Mouse (Mus musculus) ES-E14 (cell line): ENCODE measurements at regions not wholly inside any gene's neighbourhood (a gene's known extent, or its start where the extent isn't known, plus 50 kb on each side); places are given as distances from the start of the nearest gene placed in this dataset.

Source experiments
- DNase-seq: peaks from one replicate; pipeline ENCODE4 v3.0.0-alpha.2; 2013; ENCODE audit warnings: low read depth, low spot score
- H3K27ac ChIP-seq: 2 replicates; pipeline ENCODE4 v1.5.1; 2012; ENCODE audit warnings: low read depth, mild to moderate bottlenecking, low read length, moderate library complexity, mixed read lengths; ENCODE audit not compliant: poor library complexity, insufficient read depth, severe bottlenecking
- H3K36me3 ChIP-seq: 2 replicates; pipeline ENCODE4 v1.6.1; 2012; ENCODE audit warnings: mild to moderate bottlenecking, low read length, moderate library complexity, mixed read lengths; ENCODE audit not compliant: control insufficient read depth, poor library complexity, insufficient read depth, severe bottlenecking
- H3K4me1 ChIP-seq, 2 experiments: fragments of 150-350 bp in 1 of 2; sonication (generic) in 1 of 2; 2 replicates each; pipeline ENCODE4 v1.6.1; 2012; ENCODE audit warnings: low read length in 2 of 2, mild to moderate bottlenecking in 1 of 2, mixed read lengths in 1 of 2; ENCODE audit not compliant: control insufficient read depth in 2 of 2, insufficient read depth in 2 of 2, poor library complexity in 1 of 2
- H3K4me3 ChIP-seq, 2 experiments: fragments of 150-350 bp in 1 of 2; sonication (generic) in 1 of 2; 2 replicates each; pipeline ENCODE4 v1.5.1; 2012; ENCODE audit warnings: low read length in 2 of 2, low read depth in 1 of 2, mild to moderate bottlenecking in 1 of 2, mixed read lengths in 1 of 2; ENCODE audit not compliant: insufficient read depth in 1 of 2, poor library complexity in 1 of 2, severe bottlenecking in 1 of 2
- H3K9ac ChIP-seq: 2 replicates; pipeline ENCODE4 v1.6.1; 2012; ENCODE audit warnings: low read depth, mild to moderate bottlenecking, low read length, mixed read lengths; ENCODE audit not compliant: poor library complexity, insufficient read depth, severe bottlenecking
- H3K9me3 ChIP-seq: fragments of 150-350 bp; sonication (generic); 2 replicates; pipeline ENCODE4 v1.6.1; 2012; ENCODE audit warnings: low read depth, mild to moderate bottlenecking, low read length; ENCODE audit not compliant: control insufficient read depth, insufficient read depth
- CHD2 ChIP-seq: IDR thresholded peaks from 2 replicates; pipeline ENCODE4 v1.6.1; 2014; ENCODE audit warnings: mild to moderate bottlenecking, low read depth, low read length, inconsistent platforms
- HCFC1 ChIP-seq: IDR thresholded peaks from 2 replicates; pipeline ENCODE4 v1.6.1; 2012; ENCODE audit warnings: low read length, inconsistent platforms, borderline replicate concordance; ENCODE audit not compliant: insufficient read depth
- MAFK ChIP-seq: IDR thresholded peaks from 2 replicates; pipeline ENCODE4 v1.6.1; 2014; ENCODE audit warnings: mild to moderate bottlenecking, low read depth, low read length, inconsistent platforms; ENCODE audit not compliant: insufficient read depth
- ZC3H11A ChIP-seq: IDR thresholded peaks from 2 replicates; pipeline ENCODE4 v1.6.1; 2012; ENCODE audit warnings: low read depth, mild to moderate bottlenecking, inconsistent platforms, low read length, borderline replicate concordance
- ZNF384 ChIP-seq: IDR thresholded peaks from 2 replicates; pipeline ENCODE4 v1.6.1; 2012; ENCODE audit warnings: low read depth, low read length, inconsistent platforms
- in situ Hi-C, 2 experiments: fragments of 600-800 bp; cut with MboI; formaldehyde crosslinking; loops; one replicate each; pipeline ENCODE4 v1.15.1; 2025; ENCODE audit warnings: low sequenced_read_pairs in 2 of 2, inconsistent platforms in 1 of 2; ENCODE audit not compliant: unreplicated experiment in 2 of 2

- no peak for DNase-seq
- H3K9ac ChIP-seq, result no peak overlapping the region
- H3K27ac ChIP-seq, result no peak overlapping the region
- in situ Hi-C loops, result no loop called here
- no peaks in the 10 kb centered on the region for H3K9me3 ChIP-seq
- H3K4me1 ChIP-seq, result no peaks in the 10 kb centered on the region
- no peaks in the 10 kb centered on the region for H3K36me3 ChIP-seq
- TF ChIP-seq CHD2, result no peak
- no peak for TF ChIP-seq ZNF384
- no peak for TF ChIP-seq HCFC1
- no peak for TF ChIP-seq MAFK
- no peak for TF ChIP-seq ZC3H11A
- no peak overlapping the region for H3K4me3 ChIP-seq
These were observed 1973.6 kb upstream of the 5930422O12Rik start for GRCm38 (mm10) chr8:31454736-31455391.

GRCm38 (mm10) chr8:31460349-31460748 is 1968.2 kb upstream of the 5930422O12Rik start:
- Histone ChIP-seq H3K27ac (no peak overlapping the region), H3K36me3 (no peaks in the 10 kb centered on the region), H3K4me1 (no peaks in the 10 kb centered on the region), H3K4me3 (no peak overlapping the region), H3K9me3 (no peaks in the 10 kb centered on the region), H3K9ac (no peak overlapping the region)
- in situ Hi-C loops, result no loop called here
- no peak for TF ChIP-seq HCFC1
- no peak for TF ChIP-seq CHD2
- TF ChIP-seq MAFK, result no peak
- no peak for TF ChIP-seq ZNF384
- no peak for TF ChIP-seq ZC3H11A
- no peak for DNase-seq
